Mouse (Mus musculus): ENCODE measurements around the gene Samhd1. TPM values are rescaled to one million over a fixed set of nuclear protein-coding genes. Genes with fewer than 3 reads are reported as not detected.
"Not testable (repeated sequence)": the region's sequence is repeated elsewhere in the genome, so short reads cannot be mapped to it uniquely, and the experiment has no call there.

Samhd1 gene
- total and polyA plus RNA-seq, 2 experiments from 2014 or later = 13.0 to 22.6 TPM

DNA sequence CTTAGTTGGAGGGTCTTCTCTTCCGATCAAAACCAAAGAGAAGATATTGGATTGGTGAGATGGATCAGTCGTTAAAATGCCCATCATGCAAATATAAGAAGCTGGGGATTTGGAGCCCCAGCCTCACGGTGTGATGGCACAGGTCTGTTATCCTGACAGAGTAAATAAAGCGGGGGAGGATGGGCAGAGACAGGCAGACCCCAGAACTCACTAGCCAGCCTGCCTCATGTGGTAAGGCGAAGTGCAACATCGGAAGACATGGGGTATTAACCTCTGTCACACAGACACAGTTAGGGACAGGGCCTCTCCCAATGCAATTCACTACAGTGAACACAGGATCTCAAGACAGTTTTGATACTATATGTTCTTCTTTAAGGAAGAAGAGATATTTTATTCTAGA, 35.6 kb upstream of the Samhd1 start:
- Histone ChIP-seq H3K4me3 (ENCODE audit: low read depth, low read length) (no peak overlapping the region), H3K9me3 (replicated peaks; ENCODE audit: control insufficient read depth, low read length) (no peaks in the 10 kb centered on the region), H3K27ac (ENCODE audit: low read depth) (no peak overlapping the region), H3K4me1 (ENCODE audit: control insufficient read depth, insufficient read depth) (no peaks in the 10 kb centered on the region), H3K36me3 (replicated peaks; ENCODE audit: control insufficient read depth, insufficient read depth, low read length) (peaks cover 53% of the 10 kb centered on the region), H3K9ac (replicated peaks; ENCODE audit: low read depth, low read length) (no peak overlapping the region), H3K27me3 (ENCODE audit: control insufficient read depth, insufficient read depth, low read length) (no peaks in the 10 kb centered on the region), H3K4me2 (ENCODE audit: low read depth, low read length) (no peak overlapping the region)
- 75% methylated on average over 6 of the region's 6 CpGs for WGBS
- TF ChIP-seq EP300 (IDR thresholded peaks at IDR 0.05; ENCODE audit: low read depth) (no peak), CTCF (IDR thresholded peaks at IDR 0.05; ENCODE audit: low read depth) (no peak)
- DNase-seq (ENCODE audit: low spot score) (no peak), ATAC-seq (ENCODE audit: insufficient read depth, low read depth) (no peak)

DNA sequence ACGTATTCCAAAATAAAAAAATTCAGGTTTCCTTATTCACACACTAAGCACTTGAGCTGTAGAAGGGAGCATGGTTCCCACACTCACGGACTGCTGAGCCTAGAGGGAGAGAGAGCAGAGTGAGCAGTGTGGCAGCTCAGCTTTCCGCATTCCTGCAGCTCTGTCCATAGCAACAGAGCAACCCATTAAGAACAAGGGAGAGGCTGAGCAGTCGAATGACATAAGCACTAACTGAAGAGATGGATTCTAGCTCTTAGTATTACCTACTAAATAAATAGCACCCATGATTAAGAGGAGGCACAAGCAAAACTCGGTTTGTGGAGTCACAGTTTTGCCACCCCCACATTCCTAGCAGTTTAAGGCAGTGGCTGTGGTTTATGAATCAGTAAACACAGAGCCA, 35.1 kb upstream of the Samhd1 start:
- TF ChIP-seq EP300 (IDR thresholded peaks at IDR 0.05; ENCODE audit: low read depth) (no peak), CTCF (IDR thresholded peaks at IDR 0.05; ENCODE audit: low read depth) (no peak)
- ATAC-seq (ENCODE audit: insufficient read depth, low read depth) = no peak
- Histone ChIP-seq H3K4me1 (ENCODE audit: control insufficient read depth, insufficient read depth) (no peaks in the 10 kb centered on the region), H3K27me3 (ENCODE audit: control insufficient read depth, insufficient read depth, low read length) (no peaks in the 10 kb centered on the region), H3K4me2 (ENCODE audit: low read depth, low read length) (no peak overlapping the region), H3K9ac (replicated peaks; ENCODE audit: low read depth, low read length) (no peak overlapping the region), H3K27ac (ENCODE audit: low read depth) (no peak overlapping the region), H3K36me3 (replicated peaks; ENCODE audit: control insufficient read depth, insufficient read depth, low read length) (peaks cover 49% of the 10 kb centered on the region), H3K4me3 (ENCODE audit: low read depth, low read length) (no peak overlapping the region), H3K9me3 (replicated peaks; ENCODE audit: control insufficient read depth, low read length) (no peaks in the 10 kb centered on the region)
- DNase-seq (ENCODE audit: low spot score) = peak; percentile 9
- 19% methylated on average over 5 of the region's 5 CpGs for WGBS

DNA sequence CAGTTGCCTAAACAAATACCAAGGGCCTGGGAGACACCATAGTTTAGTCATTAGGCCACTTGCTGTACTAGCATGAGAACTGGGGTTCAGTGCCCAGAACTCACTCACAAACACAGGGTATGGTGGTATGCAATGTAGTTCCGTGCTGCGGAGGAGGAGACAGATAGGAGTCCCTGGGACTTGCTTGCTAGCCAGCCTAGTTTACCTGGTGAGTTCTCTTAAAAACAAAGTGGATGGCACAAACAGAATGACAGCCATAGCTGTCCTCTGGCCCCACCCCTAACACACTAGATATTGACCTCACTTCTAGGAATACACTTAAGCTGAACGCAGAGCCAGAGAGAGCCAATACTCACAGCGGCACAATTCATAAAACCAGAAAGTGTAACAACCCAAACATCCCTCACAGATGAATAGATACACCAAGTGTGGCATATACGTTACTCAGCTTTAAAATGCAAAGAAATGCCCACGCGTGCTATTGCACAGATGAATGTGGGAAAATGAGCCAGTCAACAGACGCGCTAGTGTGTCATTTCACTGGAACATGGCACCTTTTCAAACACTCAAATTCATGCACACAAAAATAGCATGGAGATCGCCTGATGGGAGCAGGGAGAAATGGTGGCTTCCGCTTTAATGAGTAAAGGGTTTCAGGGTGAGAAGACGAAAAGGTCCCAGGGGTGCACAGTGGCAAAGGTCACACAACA, 31.5 kb upstream of the Samhd1 start:
- H3K36me3 ChIP-seq (replicated peaks; ENCODE audit: control insufficient read depth, insufficient read depth, low read length) = peaks cover 33% of the 10 kb centered on the region; the same call in 1 of the 2 replicates
- TF ChIP-seq CTCF (IDR thresholded peaks at IDR 0.05; ENCODE audit: low read depth) (no peak), EP300 (IDR thresholded peaks at IDR 0.05; ENCODE audit: low read depth) (no peak)
- 94% methylated on average over 12 of the region's 12 CpGs for WGBS

DNA sequence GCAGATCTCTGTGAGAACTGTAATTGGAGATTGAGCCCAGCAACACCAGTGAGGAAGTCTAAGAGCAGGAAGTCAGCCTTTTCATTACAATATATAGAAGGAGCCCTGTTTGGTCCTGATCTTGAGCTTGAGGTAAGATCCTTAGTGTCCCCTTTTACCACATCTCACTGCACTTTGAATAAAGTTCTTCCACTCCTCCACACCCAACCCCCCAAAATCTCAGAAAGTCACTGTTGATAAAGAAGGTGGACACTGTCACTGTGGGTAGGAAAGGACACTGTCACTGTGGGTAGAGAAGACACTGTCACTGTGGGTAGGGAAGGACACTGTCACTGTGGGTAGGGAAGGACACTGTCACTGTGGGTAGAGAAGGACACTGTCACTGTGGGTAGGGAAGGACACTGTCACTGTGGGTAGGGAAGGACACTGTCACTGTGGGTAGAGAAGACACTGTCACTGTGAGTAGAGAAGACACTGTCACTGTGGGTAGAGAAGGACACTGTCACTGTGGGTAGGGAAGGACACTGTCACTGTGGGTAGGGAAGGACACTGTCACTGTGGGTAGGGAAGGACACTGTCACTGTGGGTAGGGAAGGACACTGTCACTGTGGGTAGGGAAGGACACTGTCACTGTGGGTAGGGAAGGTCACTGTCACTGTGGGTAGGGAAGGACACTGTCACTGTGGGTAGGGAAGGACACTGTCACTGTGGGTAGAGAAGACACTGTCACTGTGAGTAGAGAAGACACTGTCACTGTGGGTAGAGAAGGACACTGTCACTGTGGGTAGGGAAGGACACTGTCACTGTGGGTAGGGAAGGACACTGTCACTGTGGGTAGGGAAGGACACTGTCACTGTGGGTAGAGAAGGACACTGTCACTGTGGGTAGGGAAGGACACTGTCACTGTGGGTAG, 30.5 kb upstream of the Samhd1 start:
- H3K4me1 ChIP-seq (ENCODE audit: control insufficient read depth, insufficient read depth); H3K27me3 ChIP-seq (ENCODE audit: control insufficient read depth, insufficient read depth, low read length); H3K9ac ChIP-seq (replicated peaks; ENCODE audit: low read depth, low read length); DNase-seq (ENCODE audit: low spot score); ATAC-seq (ENCODE audit: insufficient read depth, low read depth); H3K4me2 ChIP-seq (ENCODE audit: low read depth, low read length); H3K4me3 ChIP-seq (ENCODE audit: low read depth, low read length); H3K27ac ChIP-seq (ENCODE audit: low read depth); H3K9me3 ChIP-seq (replicated peaks; ENCODE audit: control insufficient read depth, low read length): not testable (repeated sequence)
- H3K36me3 ChIP-seq (replicated peaks; ENCODE audit: control insufficient read depth, insufficient read depth, low read length) = peaks cover 38% of the 10 kb centered on the region

More for the DNA sequence above, 31.5 kb upstream of the Samhd1 start:
- DNase-seq (ENCODE audit: low spot score) = no peak
- Histone ChIP-seq H3K27ac (ENCODE audit: low read depth) (no peak overlapping the region), H3K4me1 (ENCODE audit: control insufficient read depth, insufficient read depth) (no peaks in the 10 kb centered on the region), H3K4me3 (ENCODE audit: low read depth, low read length) (no peak overlapping the region), H3K4me2 (ENCODE audit: low read depth, low read length) (no peak overlapping the region), H3K9ac (replicated peaks; ENCODE audit: low read depth, low read length) (no peak overlapping the region), H3K9me3 (replicated peaks; ENCODE audit: control insufficient read depth, low read length) (no peaks in the 10 kb centered on the region), H3K27me3 (ENCODE audit: control insufficient read depth, insufficient read depth, low read length) (no peaks in the 10 kb centered on the region)
- no peak for ATAC-seq (ENCODE audit: insufficient read depth, low read depth)

DNA sequence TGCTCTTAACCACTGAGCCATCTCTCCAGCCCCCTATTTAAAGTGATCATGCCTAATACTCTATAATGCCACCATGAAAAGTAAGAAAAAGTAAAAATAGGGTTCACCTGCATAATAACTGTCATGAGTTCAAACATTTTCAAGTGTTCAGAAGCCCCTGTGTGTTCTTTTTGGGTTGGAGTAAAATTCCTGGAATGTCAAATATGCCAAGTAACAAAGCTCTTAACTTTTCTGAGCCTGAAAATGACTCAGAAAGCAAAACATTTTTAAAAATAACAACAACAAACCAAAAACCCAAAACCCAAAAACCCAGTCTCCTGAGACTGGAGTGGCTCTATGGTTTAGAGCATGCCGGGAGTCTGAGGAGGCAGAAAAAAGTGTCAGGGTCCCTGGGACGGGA, 29.0 kb upstream of the Samhd1 start:
- WGBS = 90% methylated on average over 2 of the region's 2 CpGs
- H3K36me3 ChIP-seq (replicated peaks; ENCODE audit: control insufficient read depth, insufficient read depth, low read length) = peaks cover 46% of the 10 kb centered on the region
- H3K27ac ChIP-seq (ENCODE audit: low read depth) = no peak overlapping the region
- H3K4me2 ChIP-seq (ENCODE audit: low read depth, low read length) = no peak overlapping the region
- no peaks in the 10 kb centered on the region for H3K9me3 ChIP-seq (replicated peaks; ENCODE audit: control insufficient read depth, low read length)
- no peak overlapping the region for H3K9ac ChIP-seq (replicated peaks; ENCODE audit: low read depth, low read length)
- no peak for TF ChIP-seq CTCF (IDR thresholded peaks at IDR 0.05; ENCODE audit: low read depth)
- no peak for TF ChIP-seq EP300 (IDR thresholded peaks at IDR 0.05; ENCODE audit: low read depth)
- ATAC-seq (ENCODE audit: insufficient read depth, low read depth) (no peak), DNase-seq (ENCODE audit: low spot score) (no peak)
- no peaks in the 10 kb centered on the region for H3K4me1 ChIP-seq (ENCODE audit: control insufficient read depth, insufficient read depth)
- no peaks in the 10 kb centered on the region for H3K27me3 ChIP-seq (ENCODE audit: control insufficient read depth, insufficient read depth, low read length)
- no peak overlapping the region for H3K4me3 ChIP-seq (ENCODE audit: low read depth, low read length)

Measured in heart, postnatal 0 days (tissue).